Mouse (Mus musculus): ENCODE data around the gene Serinc2. TPM values are rescaled to one million over a fixed set of nuclear protein-coding genes. Genes with fewer than 3 reads are reported as not detected.

The Serinc2 gene
- total and polyA plus RNA-seq, 2 experiments from 2014 or later: 11.1 to 12.6 TPM

DNA sequence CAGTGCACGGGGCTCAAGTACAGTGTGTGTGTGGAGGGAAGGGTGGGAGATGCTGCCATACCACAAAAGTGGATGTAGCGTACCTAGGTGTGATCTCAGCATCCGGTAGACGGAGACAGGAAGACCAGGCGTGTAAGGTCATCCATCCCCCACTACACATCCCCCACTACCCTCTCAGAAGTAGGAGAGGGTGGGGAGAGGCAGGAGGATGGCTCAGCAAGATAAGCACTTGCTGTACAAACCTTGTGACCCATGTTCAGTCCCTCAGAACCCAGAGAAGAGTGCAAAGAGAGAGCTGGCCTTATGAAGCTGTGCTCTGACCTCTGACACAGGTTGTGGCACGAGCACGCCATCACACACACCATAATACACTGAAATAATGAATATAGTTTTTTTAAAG, 42.6 kb upstream of the Serinc2 start:
- WGBS: 97% methylated on average over 7 of the region's 7 CpGs
- no peak for TF ChIP-seq CTCF (IDR thresholded peaks at IDR 0.05)
- H3K9me3 ChIP-seq (ENCODE audit: low read length): no peaks in the 10 kb centered on the region
- ATAC-seq (ENCODE audit: low FRiP score) (no peak), DNase-seq (ENCODE audit: low spot score) (no peak)
- no peak overlapping the region for H3K4me2 ChIP-seq (ENCODE audit: low read depth, low read length, poor library complexity, severe bottlenecking)
- H3K4me1 ChIP-seq (ENCODE audit: insufficient read depth, low read length): no peaks in the 10 kb centered on the region; the same call in 1 of the 2 replicates
- H3K27ac ChIP-seq (ENCODE audit: low read depth, low read length): no peak overlapping the region
- H3K9ac ChIP-seq (replicated peaks; ENCODE audit: low read length, poor library complexity, severe bottlenecking): no peak overlapping the region
- peaks cover 44% of the 10 kb centered on the region for H3K36me3 ChIP-seq (ENCODE audit: insufficient read depth, low read length)
- no peak overlapping the region for H3K4me3 ChIP-seq (ENCODE audit: low read depth, low read length)
- no peaks in the 10 kb centered on the region for H3K27me3 ChIP-seq (ENCODE audit: insufficient read depth, low read length)

- Histone ChIP-seq H3K4me3 (ENCODE audit: low read depth, low read length) (no peak overlapping the region), H3K36me3 (ENCODE audit: insufficient read depth, low read length) (peaks cover 42% of the 10 kb centered on the region), H3K9me3 (ENCODE audit: low read length) (no peaks in the 10 kb centered on the region), H3K27ac (ENCODE audit: low read depth, low read length) (no peak overlapping the region), H3K9ac (replicated peaks; ENCODE audit: low read length, poor library complexity, severe bottlenecking) (no peak overlapping the region), H3K27me3 (ENCODE audit: insufficient read depth, low read length) (no peaks in the 10 kb centered on the region), H3K4me1 (ENCODE audit: insufficient read depth, low read length) (no peaks in the 10 kb centered on the region; the same call in 1 of the 2 replicates), H3K4me2 (ENCODE audit: low read depth, low read length, poor library complexity, severe bottlenecking) (no peak overlapping the region)
- TF ChIP-seq CTCF (IDR thresholded peaks at IDR 0.05): 0 out of 2 replicates have a peak, but pooled peaks have one; percentile 7
- no peak for ATAC-seq (ENCODE audit: low FRiP score)
- DNase-seq (ENCODE audit: low spot score): no peak
- 92% methylated on average over 7 of the region's 7 CpGs for WGBS
These were observed 40.6 kb upstream of the Serinc2 start for GRCm38 (mm10) chr4:130319564-130319963.

DNA sequence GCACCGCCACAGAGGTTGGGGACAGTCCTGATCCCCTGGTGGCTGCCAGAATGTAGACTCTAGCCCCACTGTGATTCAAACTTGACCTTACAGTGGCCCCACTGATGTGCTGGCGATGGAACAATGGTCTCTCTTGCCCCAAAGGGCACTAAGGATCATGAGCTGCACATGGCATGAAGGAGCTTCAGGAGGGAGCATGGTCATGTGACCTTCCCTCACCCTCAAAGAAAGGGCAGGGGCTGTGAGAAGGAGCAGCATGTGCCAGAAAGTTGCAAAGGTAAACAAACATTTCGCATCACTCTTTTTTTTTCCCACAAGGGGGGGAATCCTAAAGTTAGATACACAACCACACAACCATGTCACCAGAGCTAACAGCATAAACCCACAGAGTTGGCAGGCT, 39.1 kb upstream of the Serinc2 start:
- Histone ChIP-seq H3K9ac (replicated peaks; ENCODE audit: low read length, poor library complexity, severe bottlenecking) (no peak overlapping the region), H3K9me3 (ENCODE audit: low read length) (no peaks in the 10 kb centered on the region), H3K4me2 (ENCODE audit: low read depth, low read length, poor library complexity, severe bottlenecking) (no peak overlapping the region), H3K4me3 (ENCODE audit: low read depth, low read length) (no peak overlapping the region), H3K27ac (ENCODE audit: low read depth, low read length) (no peak overlapping the region), H3K4me1 (ENCODE audit: insufficient read depth, low read length) (no peaks in the 10 kb centered on the region), H3K27me3 (ENCODE audit: insufficient read depth, low read length) (no peaks in the 10 kb centered on the region), H3K36me3 (ENCODE audit: insufficient read depth, low read length) (peaks cover 39% of the 10 kb centered on the region)
- DNase-seq (ENCODE audit: low spot score): no peak
- WGBS: 71% methylated on average over 3 of the region's 3 CpGs
- no peak for ATAC-seq (ENCODE audit: low FRiP score)
- TF ChIP-seq CTCF (IDR thresholded peaks at IDR 0.05): no peak

DNA sequence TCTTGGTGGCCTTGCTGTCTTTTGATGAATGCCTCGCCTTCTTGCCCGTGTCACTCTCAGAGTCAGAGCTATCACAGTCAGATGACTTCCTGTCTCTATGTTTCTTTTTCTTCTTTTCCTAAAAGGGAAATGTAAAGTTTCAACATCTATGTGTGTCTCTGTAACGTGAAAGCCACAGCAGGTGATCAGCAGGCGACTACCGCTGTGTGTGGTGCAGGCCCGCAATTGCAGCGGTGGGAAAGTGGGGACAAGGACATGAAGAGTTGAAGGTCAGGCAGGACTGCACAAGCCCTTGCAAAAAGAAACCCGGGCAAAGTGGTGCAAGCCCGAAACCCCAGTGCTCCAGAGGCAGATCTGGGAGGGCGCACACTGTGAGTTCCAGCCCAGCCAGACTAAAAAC, 37.7 kb upstream of the Serinc2 start:
- Histone ChIP-seq H3K4me2 (ENCODE audit: low read depth, low read length, poor library complexity, severe bottlenecking) (no peak overlapping the region), H3K27ac (ENCODE audit: low read depth, low read length) (no peak overlapping the region), H3K9me3 (ENCODE audit: low read length) (no peaks in the 10 kb centered on the region), H3K27me3 (ENCODE audit: insufficient read depth, low read length) (no peaks in the 10 kb centered on the region), H3K36me3 (ENCODE audit: insufficient read depth, low read length) (peaks cover 34% of the 10 kb centered on the region), H3K4me3 (ENCODE audit: low read depth, low read length) (no peak overlapping the region), H3K9ac (replicated peaks; ENCODE audit: low read length, poor library complexity, severe bottlenecking) (no peak overlapping the region), H3K4me1 (ENCODE audit: insufficient read depth, low read length) (no peaks in the 10 kb centered on the region)
- 80% methylated on average over 10 of the region's 10 CpGs for WGBS
- TF ChIP-seq CTCF (IDR thresholded peaks at IDR 0.05): no peak
- DNase-seq (ENCODE audit: low spot score) (no peak), ATAC-seq (ENCODE audit: low FRiP score) (no peak)

GRCm38 (mm10) chr4:130315771-130316527, 36.9 kb upstream of the Serinc2 start:
- Histone ChIP-seq H3K27me3 (ENCODE audit: insufficient read depth, low read length) (no peaks in the 10 kb centered on the region), H3K4me1 (ENCODE audit: insufficient read depth, low read length) (no peaks in the 10 kb centered on the region), H3K36me3 (ENCODE audit: insufficient read depth, low read length) (peaks cover 32% of the 10 kb centered on the region), H3K9ac (replicated peaks; ENCODE audit: low read length, poor library complexity, severe bottlenecking) (no peak overlapping the region), H3K4me2 (ENCODE audit: low read depth, low read length, poor library complexity, severe bottlenecking) (no peak overlapping the region), H3K9me3 (ENCODE audit: low read length) (no peaks in the 10 kb centered on the region), H3K4me3 (ENCODE audit: low read depth, low read length) (no peak overlapping the region), H3K27ac (ENCODE audit: low read depth, low read length) (no peak overlapping the region)
- no peak for TF ChIP-seq CTCF (IDR thresholded peaks at IDR 0.05)
- DNase-seq (ENCODE audit: low spot score): no peak
- WGBS: 67% methylated on average over 13 of the region's 13 CpGs
- ATAC-seq (ENCODE audit: low FRiP score): no peak

GRCm38 (mm10) chr4:130313552-130313951, 34.5 kb upstream of the Serinc2 start:
- 94% methylated on average over 4 of the region's 4 CpGs for WGBS
- ATAC-seq (ENCODE audit: low FRiP score) (no peak), DNase-seq (ENCODE audit: low spot score) (no peak)
- Histone ChIP-seq H3K4me3 (ENCODE audit: low read depth, low read length) (no peak overlapping the region), H3K9ac (replicated peaks; ENCODE audit: low read length, poor library complexity, severe bottlenecking) (no peak overlapping the region), H3K4me2 (ENCODE audit: low read depth, low read length, poor library complexity, severe bottlenecking) (no peak overlapping the region), H3K9me3 (ENCODE audit: low read length) (no peaks in the 10 kb centered on the region), H3K27me3 (ENCODE audit: insufficient read depth, low read length) (no peaks in the 10 kb centered on the region), H3K4me1 (ENCODE audit: insufficient read depth, low read length) (0 out of 2 replicates have a peak, but pooled peaks cover 7% of the 10 kb centered on the region), H3K27ac (ENCODE audit: low read depth, low read length) (no peak overlapping the region), H3K36me3 (ENCODE audit: insufficient read depth, low read length) (peaks cover 30% of the 10 kb centered on the region)
- TF ChIP-seq CTCF (IDR thresholded peaks at IDR 0.05): no peak

Data from midbrain, postnatal 0 days (tissue).